Mouse (Mus musculus) liver, adult 2 months (tissue): ENCODE measurements around the gene Epp13. TPM values are rescaled to one million over a fixed set of nuclear protein-coding genes. Genes with fewer than 3 reads are reported as not detected.
"Not testable (repeated sequence)": the region's sequence is repeated elsewhere in the genome, so short reads cannot be mapped to it uniquely, and the experiment has no call there.

Experiments
- DNase-seq: peaks from one replicate; pipeline ENCODE4 v3.0.0-alpha.2; 2011; ENCODE audit warnings: low read depth, low spot score; ENCODE audit errors: extremely low read depth
- H3K27ac ChIP-seq: fragments of 200-500 bp; replicated peaks from 2 replicates; pipeline ENCODE4 v1.5.1; 2012; ENCODE audit warnings: low read depth, mild to moderate bottlenecking, control low read depth, inconsistent platforms, low read length; ENCODE audit not compliant: insufficient read depth
- H3K27me3 ChIP-seq: fragments of 200-500 bp; 2 replicates; pipeline ENCODE4 v1.6.1; 2012; ENCODE audit warnings: mild to moderate bottlenecking, moderate library complexity, low read length, inconsistent platforms; ENCODE audit not compliant: control insufficient read depth, insufficient read depth
- H3K36me3 ChIP-seq: fragments of 200-500 bp; 2 replicates; pipeline ENCODE4 v1.6.1; 2012; ENCODE audit warnings: low read length, inconsistent platforms; ENCODE audit not compliant: control insufficient read depth, insufficient read depth
- H3K4me1 ChIP-seq: fragments of 200-500 bp; 2 replicates; pipeline ENCODE4 v1.6.1; 2011; ENCODE audit warnings: low read length; ENCODE audit not compliant: control insufficient read depth, insufficient read depth
- H3K4me3 ChIP-seq: fragments of 200-500 bp; 2 replicates; pipeline ENCODE4 v1.5.1; 2011; ENCODE audit warnings: low read depth, mild to moderate bottlenecking, control low read depth, low read length, moderate library complexity; ENCODE audit not compliant: insufficient read depth
- H3K79me2 ChIP-seq: fragments of 200-500 bp; 2 replicates; pipeline ENCODE4 v1.6.1; 2012; ENCODE audit warnings: inconsistent platforms, mild to moderate bottlenecking, low read length, moderate library complexity; ENCODE audit not compliant: control insufficient read depth, insufficient read depth
- H3K9ac ChIP-seq: fragments of 200-500 bp; 2 replicates; pipeline ENCODE4 v1.6.1; 2012; ENCODE audit warnings: low read depth, mild to moderate bottlenecking, control low read depth, inconsistent platforms, low read length
- CTCF ChIP-seq: fragments of 200-500 bp; IDR thresholded peaks from 2 replicates; pipeline ENCODE4 v1.5.1; 2011; ENCODE audit warnings: low read depth, low read length, control low read depth
- POLR2A ChIP-seq: fragments of 200-500 bp; IDR thresholded peaks from 2 replicates; pipeline ENCODE4 v1.6.1; 2011; ENCODE audit warnings: low read length, control low read depth; ENCODE audit not compliant: insufficient read depth; ENCODE audit errors: extremely low read depth
- WGBS: fragments of 180-500 bp; shearing (Covaris S2); methylation state at CpG from one replicate; pipeline ENCODE4 v1.1.7; 2018; 5-methylcytosine and 5-hydroxymethylcytosine counted together
- polyA plus RNA-seq: library from polyadenylated mRNA; depleted of rRNA; stranded (reverse); fragments of >200 nt; gene quantifications from 2 replicates; pipeline ENCODE4 v1.2.3, GENCODE M21; 2012
- total RNA-seq: library from RNA; depleted of rRNA; stranded (reverse); fragments of >200 nt; gene quantifications from 2 replicates; pipeline ENCODE4 v1.2.3, GENCODE M21; 2014

Gene Epp13
- total and polyA plus RNA-seq, 2 experiments, result not detected

- H3K9ac ChIP-seq, H3K27me3 ChIP-seq, H3K79me2 ChIP-seq, H3K27ac ChIP-seq, H3K4me1 ChIP-seq, H3K36me3 ChIP-seq, H3K4me3 ChIP-seq: not testable (repeated sequence)
- DNase-seq, result peak; percentile 79
- WGBS, result 46% methylated on average over 8 of the region's 8 CpGs
- peak; percentile 39 for TF ChIP-seq CTCF
Measured at GRCm38 (mm10) chr7:6228491-6228890, 24.0 kb upstream of the Epp13 start.

GRCm38 (mm10) chr7:6239787-6240186 lies 12.7 kb upstream of the Epp13 start:
- H3K36me3 ChIP-seq, result no peaks in the 10 kb centered on the region
- H3K4me3 ChIP-seq, result peak overlapping the region; percentile 48; the same call in 1 of the 2 replicates
- no peaks in the 10 kb centered on the region for H3K79me2 ChIP-seq
- 32% methylated on average over 11 of the region's 11 CpGs for WGBS
- TF ChIP-seq CTCF (no peak), POLR2A (no peak)
- DNase-seq, result peak; percentile 75
- H3K27me3 ChIP-seq, result no peaks in the 10 kb centered on the region
- peaks cover 4% of the 10 kb centered on the region; the same call in 1 of the 2 replicates for H3K4me1 ChIP-seq
- H3K9ac ChIP-seq, result no peak overlapping the region
- H3K27ac ChIP-seq, result no peak overlapping the region

GRCm38 (mm10) chr7:6240841-6241425 lies 11.6 kb upstream of the Epp13 start:
- H3K9ac ChIP-seq, H3K79me2 ChIP-seq, H3K4me3 ChIP-seq, H3K27me3 ChIP-seq, H3K36me3 ChIP-seq, H3K4me1 ChIP-seq, H3K27ac ChIP-seq: not testable (repeated sequence)
- DNase-seq, result peak; percentile 86
- TF ChIP-seq CTCF, result peak; percentile 71
- WGBS, result 6% methylated on average over 1 of the region's 1 CpGs

- peak; percentile 99 for DNase-seq
- peaks cover 7% of the 10 kb centered on the region; the same call in 1 of the 2 replicates for H3K4me1 ChIP-seq
- TF ChIP-seq POLR2A, result no peak
- TF ChIP-seq CTCF, result no peak
- H3K36me3 ChIP-seq, result no peaks in the 10 kb centered on the region
- H3K27ac ChIP-seq, result peak overlapping the region; percentile 82
- 21% methylated on average over 11 of the region's 11 CpGs for WGBS
- H3K9ac ChIP-seq, result peak overlapping the region; percentile 43; the same call in 1 of the 2 replicates
- H3K27me3 ChIP-seq, result no peaks in the 10 kb centered on the region
- no peak overlapping the region for H3K4me3 ChIP-seq
- H3K79me2 ChIP-seq, result no peaks in the 10 kb centered on the region
Measured at GRCm38 (mm10) chr7:6244361-6245292, 7.9 kb upstream of the Epp13 start.

- H3K27me3 ChIP-seq, result no peaks in the 10 kb centered on the region
Measured at GRCm38 (mm10) chr7:6254451-6254850, 1.9 kb downstream of the Epp13 start.

DNA sequence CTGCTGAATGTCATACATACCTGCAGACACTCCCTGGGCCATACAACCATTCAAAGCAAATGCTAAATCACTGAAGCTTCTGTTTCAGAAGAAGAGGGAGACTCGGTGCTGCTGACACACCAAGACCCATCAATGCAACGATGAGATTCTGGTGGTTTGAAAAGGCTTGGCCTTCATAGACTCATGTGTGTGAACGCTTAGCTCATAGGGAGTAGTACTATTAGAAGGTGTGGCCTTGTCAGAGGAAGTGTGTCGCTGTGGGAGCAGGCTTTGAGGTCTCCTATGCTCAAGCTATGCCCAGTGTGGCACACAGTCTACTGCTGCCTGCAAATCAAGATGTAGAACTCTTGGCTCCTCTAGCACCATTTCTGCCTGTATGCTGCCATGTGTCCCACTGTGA lies 4.9 kb downstream of the Epp13 start:
- Histone ChIP-seq H3K79me2 (no peaks in the 10 kb centered on the region), H3K4me1 (peaks cover 4% of the 10 kb centered on the region), H3K4me3 (no peak overlapping the region), H3K27ac (no peak overlapping the region), H3K9ac (no peak overlapping the region), H3K27me3 (no peaks in the 10 kb centered on the region), H3K36me3 (no peaks in the 10 kb centered on the region)
- no peak for DNase-seq
- WGBS, result 83% methylated on average over 4 of the region's 4 CpGs
- TF ChIP-seq CTCF (no peak), POLR2A (no peak)

More at GRCm38 (mm10) chr7:6254451-6254850, 1.9 kb downstream of the Epp13 start:
- Histone ChIP-seq H3K79me2 (no peaks in the 10 kb centered on the region), H3K9ac (no peak overlapping the region), H3K4me3 (no peak overlapping the region), H3K4me1 (peaks cover 4% of the 10 kb centered on the region), H3K27ac (peak overlapping the region; percentile 81), H3K36me3 (no peaks in the 10 kb centered on the region)
- DNase-seq, result peak; percentile 99
- WGBS, result 47% methylated on average over 5 of the region's 5 CpGs
- TF ChIP-seq POLR2A (no peak), CTCF (no peak)
